Mouse (Mus musculus) adipocyte (in vitro differentiated cells): ENCODE measurements around the gene Tnrc6c.

Source experiments
- DNase-seq: peaks from one replicate; pipeline ENCODE4 v3.0.0-alpha.2; 2016; ENCODE audit warnings: low spot score

Tnrc6c gene

GRCm38 (mm10) chr11:117791441-117791761, 137.3 kb downstream of the Tnrc6c start:
- DNase-seq, result no peak

GRCm38 (mm10) chr11:117792281-117792888, 138.3 kb downstream of the Tnrc6c start:
- no peak for DNase-seq

DNA sequence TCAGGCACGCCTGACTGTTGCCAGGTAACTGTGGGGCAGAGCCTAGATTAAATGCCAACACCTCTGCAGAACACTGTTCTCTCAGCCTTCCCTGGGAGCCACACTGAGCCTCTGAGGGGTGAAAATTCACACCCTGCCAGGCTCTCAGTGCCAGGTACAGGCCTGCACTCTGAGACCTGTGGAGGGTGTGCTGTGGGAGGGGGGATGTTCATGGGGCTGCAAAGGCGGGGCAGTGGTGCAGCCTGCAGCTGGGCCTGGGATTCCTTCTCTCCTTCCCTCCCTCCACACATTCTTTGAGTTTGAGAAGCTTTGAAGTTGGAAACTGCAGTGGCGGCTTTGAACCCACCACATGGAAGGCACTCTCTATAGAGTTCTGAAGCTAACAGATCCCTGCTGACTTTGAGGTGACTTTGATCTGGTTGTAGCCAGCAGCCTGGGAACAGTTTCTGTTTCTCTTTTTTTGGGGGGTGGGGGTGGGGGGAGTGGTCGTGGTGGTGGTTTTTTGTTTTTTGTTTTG, 140.0 kb downstream of the Tnrc6c start:
- DNase-seq, result no peak

DNA sequence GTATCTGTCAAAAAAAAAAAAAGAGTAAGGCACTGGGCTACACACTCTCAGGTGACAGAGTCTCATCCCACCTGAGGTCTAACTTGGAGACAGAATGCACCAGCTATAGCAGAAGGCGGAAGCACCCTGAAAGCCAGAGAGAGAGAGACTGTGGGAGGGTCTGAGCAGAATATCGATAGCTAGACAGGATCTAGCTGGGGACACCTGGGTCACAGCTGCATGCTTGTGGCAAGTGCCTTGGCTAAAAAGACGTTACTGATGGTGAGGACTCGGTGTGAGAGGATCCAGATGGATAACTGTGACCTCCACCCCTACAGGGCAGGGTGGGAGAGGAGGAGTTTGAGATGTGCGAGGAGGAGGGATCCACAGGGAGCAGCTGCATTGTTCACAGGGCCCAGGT, 142.9 kb downstream of the Tnrc6c start:
- no peak for DNase-seq

DNA sequence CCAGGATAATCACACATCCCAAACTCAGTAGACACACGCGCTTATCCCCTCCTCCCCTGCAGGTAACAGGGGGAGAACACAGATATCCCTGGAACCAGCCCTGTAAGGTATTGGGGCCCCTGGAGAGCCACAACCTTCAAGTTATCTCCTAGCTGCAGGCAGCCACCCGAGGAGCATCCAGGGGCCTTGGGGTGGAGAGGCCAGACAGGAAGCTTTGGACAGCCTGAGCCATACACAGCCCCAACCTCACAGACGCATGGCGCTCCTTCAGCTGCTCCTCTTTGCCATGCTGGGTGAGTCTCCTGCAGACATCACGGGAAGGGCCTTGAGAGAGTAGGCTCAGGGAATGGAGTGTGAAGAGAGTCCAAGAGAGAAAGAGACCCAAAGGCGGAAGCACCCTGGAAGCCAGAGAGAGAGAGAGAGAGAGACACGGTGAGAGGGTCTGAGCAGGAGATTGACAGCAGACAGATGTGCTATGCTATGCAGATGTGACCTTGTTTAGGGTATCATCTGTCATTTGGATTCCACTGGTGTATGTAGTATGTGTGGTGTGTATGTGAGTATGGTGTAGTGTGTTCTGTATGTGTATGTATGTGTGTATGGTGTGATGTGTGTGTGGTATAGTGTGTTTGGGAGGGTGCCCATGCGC, 143.5 kb downstream of the Tnrc6c start, which contains the start of gene 6030468B19Rik:
Gene 6030468B19Rik (plus strand): TSS at position 150 of the 649 bp plus-strand sequence.
- DNase-seq, result no peak

- no peak for DNase-seq
Observed at GRCm38 (mm10) chr11:117798160-117798541, 144.1 kb downstream of the Tnrc6c start.

DNA sequence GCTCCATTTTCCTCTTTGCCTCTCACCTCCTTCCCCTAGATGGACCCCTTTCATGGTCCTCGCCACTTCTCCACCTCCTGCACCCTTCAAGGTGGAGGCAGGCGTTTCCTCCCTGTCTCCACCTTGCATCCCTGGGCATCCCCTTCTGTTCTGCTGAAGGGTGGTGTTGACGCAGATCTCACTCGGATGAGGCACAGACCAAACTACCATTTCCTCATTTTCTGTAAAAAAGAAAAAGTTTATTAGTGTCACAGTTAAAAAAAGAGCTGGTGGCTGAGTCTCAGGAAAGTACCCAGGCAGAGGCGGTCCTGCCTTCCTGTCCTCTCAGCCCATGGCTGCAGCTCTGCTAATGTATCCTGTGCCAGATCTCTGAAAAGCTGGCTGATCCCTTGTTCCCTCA, 145.1 kb downstream of the Tnrc6c start:
- no peak for DNase-seq

- DNase-seq, result no peak
Observed at GRCm38 (mm10) chr11:117800038-117800437, 145.9 kb downstream of the Tnrc6c start.

- no peak for DNase-seq
Observed at GRCm38 (mm10) chr11:117801650-117802049, 147.6 kb downstream of the Tnrc6c start.

- no peak for DNase-seq
Observed at GRCm38 (mm10) chr11:117803166-117803688, 149.1 kb downstream of the Tnrc6c start.

DNA sequence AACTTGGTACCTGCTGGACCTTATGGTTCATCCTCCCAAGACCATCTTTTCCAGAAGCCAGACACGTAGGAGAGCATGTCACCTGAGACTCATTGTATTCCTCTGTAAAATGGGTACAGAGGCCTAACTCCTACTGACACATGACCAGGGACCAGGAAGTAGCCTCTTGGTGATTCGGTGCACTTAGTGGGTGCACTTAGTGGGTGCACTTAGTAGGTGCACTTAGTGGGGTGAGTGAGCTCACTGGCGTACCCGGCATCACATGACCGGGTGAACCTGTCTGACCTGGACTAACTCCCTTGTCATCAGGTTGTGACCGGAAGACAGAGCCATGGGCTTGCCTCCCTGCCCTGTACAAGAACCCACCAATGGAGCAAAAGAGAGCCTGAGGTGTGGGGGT, 152.7 kb downstream of the Tnrc6c start:
- DNase-seq, result no peak

DNA sequence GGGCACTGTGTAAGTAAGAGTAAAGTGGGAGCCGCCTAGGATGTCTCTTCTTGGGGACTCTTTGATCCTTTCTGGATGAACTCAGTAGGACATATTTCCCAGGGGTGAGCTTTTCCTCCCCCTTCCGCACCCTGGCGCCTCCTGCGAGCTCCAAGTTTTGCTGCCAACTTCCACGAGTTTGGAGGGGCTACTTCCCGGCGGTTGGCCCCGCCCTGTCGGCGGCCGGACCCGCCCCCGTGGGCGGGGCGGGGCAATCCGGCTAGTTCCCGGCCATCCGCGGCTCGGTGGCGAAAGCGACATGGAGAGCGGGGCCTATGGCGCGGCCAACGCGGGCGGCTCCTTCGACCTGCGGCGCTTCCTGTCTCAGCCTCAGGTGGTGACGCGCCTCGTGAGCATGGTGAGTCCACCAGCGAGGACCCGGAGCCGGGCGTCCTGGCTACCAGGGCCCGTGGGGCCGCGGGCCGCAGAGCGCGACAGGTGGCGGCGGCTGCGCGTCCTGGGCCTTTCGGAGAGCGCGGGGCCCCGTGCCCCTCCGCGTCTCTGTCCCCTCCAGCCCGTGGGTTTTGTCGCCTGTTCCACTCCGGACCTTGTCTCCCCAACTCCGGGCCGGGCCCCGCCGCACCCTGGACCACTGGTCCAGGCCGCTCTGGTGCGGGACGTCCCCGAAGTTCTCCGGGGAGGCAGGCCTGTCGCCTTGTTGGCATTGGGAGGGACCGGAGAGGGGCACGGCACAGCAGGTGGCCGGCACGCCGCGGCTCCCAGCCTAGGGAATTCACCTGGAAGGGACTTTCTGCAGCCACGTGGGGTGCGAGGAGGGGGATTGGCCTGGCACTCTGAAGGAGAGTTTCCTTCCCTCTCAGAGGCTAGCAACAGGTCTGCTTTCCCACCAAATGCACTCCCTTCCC, 155.6 kb downstream of the Tnrc6c start, which contains the start of the genes Gm20708 and Syngr2:
Gene Gm20708 (plus strand): TSS at position 262 of the 905 bp plus-strand sequence.
Gene Syngr2 (plus strand): TSS at position 262 of the 905 bp plus-strand sequence.
- DNase-seq, result peak; percentile 63

DNA sequence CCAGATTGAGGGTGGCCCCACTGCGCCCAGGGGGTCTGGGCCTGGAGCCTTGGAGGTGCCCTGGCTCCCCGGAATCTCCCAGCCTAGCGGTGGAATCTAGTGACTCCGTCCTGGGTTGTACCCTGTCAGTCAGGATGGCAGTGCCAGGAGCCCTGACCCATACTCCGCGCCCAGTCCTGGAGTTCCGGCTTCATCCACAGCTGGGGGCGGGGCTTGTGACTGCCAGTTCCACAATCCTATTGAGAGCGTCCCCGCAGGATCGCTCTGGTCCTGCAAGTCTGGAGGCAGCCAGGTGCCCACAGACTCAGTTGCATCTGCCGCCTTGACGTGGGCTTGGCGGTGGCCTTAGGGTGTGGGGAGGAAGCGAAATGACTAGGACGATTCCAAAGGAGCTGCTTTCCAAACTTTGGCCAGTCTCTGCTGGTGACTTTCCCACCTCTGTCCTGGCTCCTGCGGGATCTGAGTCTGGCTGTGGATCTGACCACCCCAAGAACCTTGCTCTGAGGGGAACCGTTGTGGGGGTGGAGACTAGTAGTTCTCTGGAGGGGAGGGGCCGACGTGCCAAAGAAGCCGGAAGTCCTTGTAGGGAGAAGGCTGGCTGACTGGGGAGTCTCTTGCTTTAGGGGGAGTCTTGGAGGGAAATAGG, 156.4 kb downstream of the Tnrc6c start:
- DNase-seq, result peak; percentile 95
